ENCODE assay signal across 22 mouse cellular contexts in the genomic region with DNA sequence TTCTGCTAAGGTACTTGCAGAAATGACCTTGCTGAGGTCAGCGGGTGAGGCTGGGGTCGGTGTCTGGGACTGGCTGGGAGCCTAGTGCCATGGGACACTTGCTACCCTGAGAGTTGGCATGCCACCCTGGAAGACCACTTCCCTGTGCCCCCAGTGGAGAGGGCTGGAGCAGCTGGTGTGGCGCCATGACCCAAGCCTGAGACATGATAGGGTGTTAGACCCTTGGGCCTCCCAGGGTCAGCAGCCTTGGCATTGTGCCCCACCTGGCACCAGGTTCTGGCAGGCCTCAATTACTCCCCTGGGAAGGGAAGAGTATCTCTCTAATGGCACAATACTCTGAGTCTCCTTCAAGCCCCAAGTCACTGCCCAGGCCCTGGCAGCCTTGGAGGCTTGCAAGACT. TPM values are rescaled to one million over a fixed set of nuclear protein-coding genes. Genes with fewer than 3 reads are reported as not detected.
A peak's percentile ranks its signal among the peaks of the same experiment; 100 is the strongest.
DNase-seq lines count a peak whose midpoint lies in the region; ATAC-seq lines count a peak whose summit lies in the region.
"Had no signal": no experiment of that assay in that cellular context is flagged by ENCODE, and none has a peak within 500 bp of the region (broad histone marks: within the 10 kb centered on the region; RNA-seq: fewer than 3 reads in every experiment).

No protein-coding gene starts in this region.

- WGBS in heart, embryonic 14.5 days = 79% methylated on average over 3 of the region's 3 CpGs

- H3K27ac ChIP-seq in heart, embryonic 14.5 days (replicated peaks in 1 of 2; ENCODE audit: control insufficient read depth in 1 of 2, insufficient read depth in 1 of 2, low read depth in 2 of 2, low read length in 2 of 2) = peak overlapping the region; percentile 87 to 98
- H3K27ac ChIP-seq: hindbrain, embryonic 12.5 days; kidney, embryonic 15.5 days; layer of hippocampus, adult 2 months; left cerebral cortex, adult 2 months; stomach, embryonic 15.5 days had no signal

- H3K4me1 ChIP-seq in heart, embryonic 14.5 days (ENCODE audit: control insufficient read depth in 2 of 2, insufficient read depth in 2 of 2, low read length in 2 of 2) = peaks cover 64 to 70% of the 10 kb centered on the region in 2 experiments

- H3K9me3 ChIP-seq in heart, embryonic 14.5 days (ENCODE audit: control insufficient read depth, low read length) = no peaks in the 10 kb centered on the region
- H3K9me3 ChIP-seq: hindbrain, embryonic 12.5 days; kidney, embryonic 15.5 days; megakaryocyte, embryonic 14.5 days; stomach, embryonic 15.5 days had no signal

- H3K36me3 ChIP-seq in heart, embryonic 14.5 days (ENCODE audit: control insufficient read depth, insufficient read depth, low read length) = peaks cover 14% of the 10 kb centered on the region
- H3K36me3 ChIP-seq: hindbrain, embryonic 12.5 days; kidney, embryonic 15.5 days; stomach, embryonic 15.5 days had no signal

- ATAC-seq in heart, embryonic 14.5 days (ENCODE audit: insufficient number of reproducible peaks, insufficient read depth, low FRiP score, low read depth) = no peak
- ATAC-seq: forebrain, embryonic 14.5 days; inflammation-experienced regulatory T-cells, adult 6 months; midbrain, embryonic 16.5 days had no signal

- H3K27me3 ChIP-seq in heart, embryonic 14.5 days (ENCODE audit: control insufficient read depth, insufficient read depth, low read length) = no peaks in the 10 kb centered on the region
- H3K27me3 ChIP-seq: hindbrain, embryonic 12.5 days; kidney, embryonic 15.5 days; stomach, embryonic 15.5 days had no signal

- H3K4me2 ChIP-seq in heart, embryonic 14.5 days (ENCODE audit: low read length) = peak overlapping the region; percentile 63
- H3K4me2 ChIP-seq: hindbrain, embryonic 12.5 days; kidney, embryonic 15.5 days; stomach, embryonic 15.5 days had no signal

- H3K4me3 ChIP-seq in heart, embryonic 14.5 days (ENCODE audit: control insufficient read depth in 1 of 2, insufficient read depth in 1 of 2, low read depth in 1 of 2, low read length in 2 of 2) = peak overlapping the region; percentile 10 to 34
- H3K4me3 ChIP-seq: hindbrain, embryonic 12.5 days; kidney, embryonic 15.5 days; layer of hippocampus, adult 2 months; left cerebral cortex, adult 2 months; megakaryocyte, embryonic 14.5 days; stomach, embryonic 15.5 days had no signal

- DNase-seq in heart, adult 18-20 months = peak; percentile 52 to 58
- DNase-seq in heart, postnatal 36 days = no peak
- peak; percentile 61 for DNase-seq in gastrocnemius, postnatal 10 days
- DNase-seq in skeletal muscle tissue, adult 2 months (ENCODE audit: low read depth, low spot score) = peak; percentile 92
- DNase-seq in left cerebral cortex, postnatal 25 days (ENCODE audit: low spot score in 2 of 2) = no peak
- no peak for DNase-seq in cerebellum, adult 9-11 months
- no peak for DNase-seq in kidney, postnatal 36 days
- DNase-seq: B cell, adult 2 months; embryo, embryonic 11 days; lung, postnatal 10 days; right cerebral cortex, adult 18-20 months; spleen, adult 18-20 months had no signal

- H3K9ac ChIP-seq in heart, embryonic 14.5 days (ENCODE audit: low read length) = peak overlapping the region; percentile 75
- H3K9ac ChIP-seq: hindbrain, embryonic 12.5 days; kidney, embryonic 15.5 days; stomach, embryonic 15.5 days had no signal

- intact Hi-C loops in heart, postnatal 36 days (cut with DNase I) = no loop called here
- intact Hi-C loops in left cerebral cortex, postnatal 25 days (cut with DNase I) = no loop called here

RNA-seq across cellular contexts. Expression of a gene that starts 23.5 kb away (rescaled TPM):
- 1 to 10 TPM; 1.3 to 3.1 TPM for total RNA-seq in heart, adult 18-20 months (2021)
- 1 to 10 TPM in 1 of 2 experiments, under 1 TPM in 1; 0.41 to 1.5 TPM for total RNA-seq in heart, postnatal 36 days (2021)
- 10 to 100 TPM; 15.0 to 18.9 TPM for total RNA-seq in gastrocnemius, postnatal 10 days (2021)
- 0.19 TPM in 2 replicates for polyA plus RNA-seq in heart, embryonic 14.5 days (2014; fragmentation: Nextera tagmentation; extraction: Ambion mirVana)
- total RNA-seq in left cerebral cortex, postnatal 25 days (2021) = under 1 TPM in 1 of 2 experiments, not detected in 1; 0.23 TPM
- total RNA-seq: layer of hippocampus, adult 2 months had no signal
- polyA plus RNA-seq: forebrain, embryonic 14.5 days; hindbrain, embryonic 12.5 days; midbrain, embryonic 16.5 days; stomach, embryonic 15.5 days had no signal

RNA-seq across cellular contexts. Expression of a gene that starts 29.4 kb away (rescaled TPM):
- over 10,000 TPM; 19,183 to 21,770 TPM for total RNA-seq in heart, adult 18-20 months (2021)
- total RNA-seq in heart, postnatal 36 days (2021) = over 10,000 TPM; 17,938 to 18,211 TPM
- 100 to 1,000 TPM; 415 to 512 TPM for total RNA-seq in gastrocnemius, postnatal 10 days (2021)
- polyA plus RNA-seq in heart, embryonic 14.5 days (2014; fragmentation: Nextera tagmentation; extraction: Ambion mirVana) = 807 and 810 TPM in 2 replicates
- total RNA-seq in left cerebral cortex, postnatal 25 days (2021) = under 1 TPM in 1 of 2 experiments, not detected in 1; 0.46 TPM
- polyA plus RNA-seq: forebrain, embryonic 14.5 days; inflammation-experienced regulatory T-cells, adult 6 months had no signal

Comparison
In these comparisons a context has a peak if more than half of its experiments do, and no peak if none do; other contexts are left out.
1. DNase-seq: peak in heart, adult 18-20 months (2 of 2), gastrocnemius, postnatal 10 days (single experiment) and skeletal muscle tissue, adult 2 months (single experiment); none in heart, postnatal 36 days (0 of 2), left cerebral cortex, postnatal 25 days (0 of 2), cerebellum, adult 9-11 months (single experiment) and kidney, postnatal 36 days (0 of 2).
2. RNA of a gene that starts 29.4 kb away (total RNA-seq): 19,183 to 21,770 TPM in heart, adult 18-20 months, 17,938 to 18,211 TPM in heart, postnatal 36 days and 415 to 512 TPM in gastrocnemius, postnatal 10 days; 0.46 TPM in left cerebral cortex, postnatal 25 days; every median in the first group is over 100 times any median in the second.